Mouse (Mus musculus) heart, embryonic 11.5 days (tissue): Measurements from ENCODE around the gene Cyp51. TPM values are rescaled to one million over a fixed set of nuclear protein-coding genes. Genes with fewer than 3 reads are reported as not detected.

Source experiments
- ATAC-seq: fragments of 200-750 bp; cut with Nextera tagmentation; replicated peaks from 2 replicates; pipeline ENCODE4 v1.8.0; 2017; ENCODE audit warnings: moderate library complexity; ENCODE audit not compliant: insufficient number of reproducible peaks, low FRiP score, low TSS enrichment
- H3K27ac ChIP-seq: fragments of 300-500 bp; sonication (generic); 2 replicates; pipeline ENCODE4 v1.5.1; 2014; ENCODE audit warnings: mild to moderate bottlenecking, low read depth, low read length
- H3K27me3 ChIP-seq: fragments of 300-500 bp; sonication (generic); 2 replicates; pipeline ENCODE4 v1.6.1; 2014; ENCODE audit warnings: mild to moderate bottlenecking, low read length, mixed read lengths; ENCODE audit not compliant: control insufficient read depth, insufficient read depth
- H3K36me3 ChIP-seq: fragments of 300-500 bp; sonication (generic); 2 replicates; pipeline ENCODE4 v1.6.1; 2014; ENCODE audit warnings: mild to moderate bottlenecking, low read length, moderate library complexity, mixed read lengths; ENCODE audit not compliant: control insufficient read depth, insufficient read depth
- H3K4me1 ChIP-seq: fragments of 300-500 bp; sonication (generic); 2 replicates; pipeline ENCODE4 v1.6.1; 2014; ENCODE audit warnings: low read length; ENCODE audit not compliant: control insufficient read depth, insufficient read depth
- H3K4me2 ChIP-seq: fragments of 300-500 bp; sonication (generic); 2 replicates; pipeline ENCODE4 v1.6.1; 2014; ENCODE audit warnings: mild to moderate bottlenecking, moderate library complexity
- H3K4me3 ChIP-seq: fragments of 300-500 bp; sonication (generic); 2 replicates; pipeline ENCODE4 v1.5.1; 2014; ENCODE audit warnings: low read depth, low read length
- H3K9ac ChIP-seq: fragments of 300-500 bp; sonication (generic); 2 replicates; pipeline ENCODE4 v1.6.1; 2014; ENCODE audit warnings: mild to moderate bottlenecking, low read depth, low read length, moderate library complexity
- H3K9me3 ChIP-seq: fragments of 300-500 bp; sonication (generic); replicated peaks from 2 replicates; pipeline ENCODE4 v1.6.1; 2016; ENCODE audit warnings: low read length; ENCODE audit not compliant: control insufficient read depth
- WGBS: fragments of 180-500 bp; shearing (Covaris S2); extraction: QIAGEN DNeasy Blood & Tissue Kit; methylation state at CpG from one replicate; pipeline ENCODE4 v1.1.7; 2014; ENCODE audit not compliant: insufficient replicate concordance; 5-methylcytosine and 5-hydroxymethylcytosine counted together
- polyA plus RNA-seq: library from polyadenylated mRNA; unstranded; fragments of >200 nt; fragmentation: Nextera tagmentation; extraction: Ambion mirVana; gene quantifications from 2 replicates; pipeline ENCODE4 v1.2.1, GENCODE M21; 2014

The Cyp51 gene
- polyA plus RNA-seq, 1 experiment from 2014 or later: 54.7 TPM

DNA sequence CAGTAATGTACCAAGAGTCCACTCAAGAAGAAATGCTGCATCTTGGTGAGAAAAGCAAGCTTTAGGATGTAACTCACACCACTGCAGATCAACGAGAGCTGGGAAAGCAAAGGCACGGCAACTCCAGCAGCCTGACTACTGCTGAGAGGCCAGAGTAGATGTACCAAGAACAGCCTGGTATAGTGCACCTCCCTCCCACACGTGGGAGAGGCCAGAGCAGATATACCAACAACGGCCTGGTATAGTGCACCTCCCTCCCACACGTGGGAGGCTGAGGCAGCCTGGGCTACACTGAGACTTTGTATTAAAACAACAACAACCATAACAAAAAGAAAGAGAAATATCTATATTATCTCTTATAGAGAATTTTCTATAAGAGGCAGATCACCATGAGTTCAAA, 16.4 kb downstream of the Cyp51 start:
- no peak overlapping the region for H3K4me3 ChIP-seq
- peaks cover 27% of the 10 kb centered on the region for H3K36me3 ChIP-seq
- H3K27ac ChIP-seq: no peak overlapping the region
- WGBS: 84% methylated on average over 5 of the region's 5 CpGs
- no peaks in the 10 kb centered on the region for H3K4me1 ChIP-seq
- no peak overlapping the region for H3K4me2 ChIP-seq
- no peak for ATAC-seq
- H3K9me3 ChIP-seq: no peaks in the 10 kb centered on the region
- no peaks in the 10 kb centered on the region for H3K27me3 ChIP-seq
- no peak overlapping the region for H3K9ac ChIP-seq

DNA sequence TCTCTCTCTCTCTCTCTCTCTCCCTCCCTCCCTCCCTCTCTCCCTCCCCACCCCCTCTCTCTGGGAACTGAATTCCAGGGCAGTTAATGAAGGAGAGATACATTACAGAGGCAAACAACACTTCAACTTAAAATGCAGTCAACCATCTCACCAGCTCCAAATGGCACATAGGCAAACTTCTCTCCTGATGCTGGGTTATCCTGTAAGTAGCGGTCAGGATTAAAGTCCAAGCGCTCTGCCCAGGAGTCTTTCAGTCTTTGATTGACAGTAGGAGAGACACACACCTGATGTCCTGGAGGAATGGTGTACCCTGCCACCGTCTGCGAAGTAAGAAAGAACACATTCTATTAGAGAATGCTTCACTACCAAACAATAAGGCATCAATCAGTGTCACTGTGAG, 18.2 kb downstream of the Cyp51 start:
- Histone ChIP-seq H3K4me1 (no peaks in the 10 kb centered on the region), H3K27me3 (no peaks in the 10 kb centered on the region), H3K4me2 (no peak overlapping the region), H3K27ac (no peak overlapping the region), H3K36me3 (peaks cover 21% of the 10 kb centered on the region), H3K4me3 (no peak overlapping the region), H3K9ac (no peak overlapping the region), H3K9me3 (no peaks in the 10 kb centered on the region)
- no peak for ATAC-seq
- 93% methylated on average over 4 of the region's 4 CpGs for WGBS

DNA sequence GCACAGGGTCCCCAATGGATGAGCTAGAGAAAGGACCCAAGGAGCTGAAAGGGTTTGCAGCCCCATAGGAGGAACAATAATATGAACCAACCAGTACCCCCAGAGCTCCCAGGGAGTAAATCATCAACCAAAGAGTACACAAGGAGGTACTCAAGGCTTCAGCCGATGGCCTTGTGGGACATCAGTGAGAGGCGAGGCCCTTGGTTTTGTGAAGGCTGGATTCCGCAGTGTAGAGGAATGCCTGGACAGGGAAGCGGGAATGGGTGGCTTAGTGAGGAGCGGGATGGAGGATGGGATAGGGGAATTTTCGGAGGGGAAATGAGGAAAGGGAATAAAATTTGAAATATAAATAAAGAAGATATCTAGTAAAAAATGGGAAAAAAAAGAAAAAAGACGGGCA, 19.6 kb downstream of the Cyp51 start:
- H3K4me3 ChIP-seq: no peak overlapping the region
- 88% methylated on average over 7 of the region's 7 CpGs for WGBS
- H3K9ac ChIP-seq: no peak overlapping the region
- no peak overlapping the region for H3K27ac ChIP-seq
- no peak overlapping the region for H3K4me2 ChIP-seq
- ATAC-seq: no peak
- peaks cover 17% of the 10 kb centered on the region for H3K36me3 ChIP-seq
- no peaks in the 10 kb centered on the region for H3K9me3 ChIP-seq
- no peaks in the 10 kb centered on the region for H3K27me3 ChIP-seq
- no peaks in the 10 kb centered on the region for H3K4me1 ChIP-seq

DNA sequence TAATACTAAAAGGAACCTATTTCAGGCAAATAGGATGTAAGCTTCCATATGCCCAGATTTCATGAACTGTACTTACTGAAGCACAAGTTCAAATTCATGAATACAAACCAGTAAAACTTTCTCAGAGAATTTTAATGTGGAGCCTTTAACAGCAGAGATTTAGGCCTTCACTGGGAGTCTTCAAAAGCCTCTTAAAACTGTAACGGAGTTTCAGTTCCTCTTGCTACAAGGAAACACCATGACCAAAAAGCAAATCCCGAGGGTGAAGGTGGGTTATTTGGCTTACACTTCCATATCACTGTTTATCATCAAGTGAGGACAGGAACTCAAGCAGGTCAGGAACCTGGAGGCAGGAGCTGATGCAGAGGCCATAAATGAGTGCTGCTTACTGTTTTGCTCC, 23.0 kb downstream of the Cyp51 start:
- Histone ChIP-seq H3K4me2 (no peak overlapping the region), H3K36me3 (peaks cover 13% of the 10 kb centered on the region), H3K9ac (no peak overlapping the region), H3K27me3 (no peaks in the 10 kb centered on the region), H3K4me1 (no peaks in the 10 kb centered on the region), H3K27ac (no peak overlapping the region), H3K9me3 (no peaks in the 10 kb centered on the region), H3K4me3 (no peak overlapping the region)
- no peak for ATAC-seq
- WGBS: 86% methylated on average over 2 of the region's 2 CpGs

DNA sequence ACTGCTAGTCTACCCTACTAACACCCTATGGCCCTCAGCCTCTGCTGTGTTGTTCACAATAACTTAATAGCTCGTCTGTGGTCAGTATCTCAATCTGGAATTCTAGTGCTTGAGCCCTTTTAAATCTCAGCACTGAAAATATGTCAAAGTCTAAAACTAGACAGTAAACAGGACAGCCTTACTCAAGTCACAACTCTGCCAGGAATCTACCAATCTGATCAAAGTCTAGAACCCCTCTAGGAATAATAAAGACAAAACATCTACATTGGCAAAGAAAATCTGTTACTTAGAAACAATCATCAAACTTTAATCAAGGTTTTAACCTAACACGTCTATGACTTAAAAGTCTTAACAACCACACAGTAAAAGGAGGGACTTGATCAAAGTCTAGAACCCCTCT, 23.7 kb downstream of the Cyp51 start:
- Histone ChIP-seq H3K9ac (no peak overlapping the region), H3K36me3 (peaks cover 12% of the 10 kb centered on the region), H3K4me1 (no peaks in the 10 kb centered on the region), H3K4me3 (no peak overlapping the region), H3K27ac (no peak overlapping the region), H3K9me3 (no peaks in the 10 kb centered on the region), H3K4me2 (no peak overlapping the region), H3K27me3 (no peaks in the 10 kb centered on the region)
- WGBS: 81% methylated on average over 2 of the region's 2 CpGs
- ATAC-seq: no peak

DNA sequence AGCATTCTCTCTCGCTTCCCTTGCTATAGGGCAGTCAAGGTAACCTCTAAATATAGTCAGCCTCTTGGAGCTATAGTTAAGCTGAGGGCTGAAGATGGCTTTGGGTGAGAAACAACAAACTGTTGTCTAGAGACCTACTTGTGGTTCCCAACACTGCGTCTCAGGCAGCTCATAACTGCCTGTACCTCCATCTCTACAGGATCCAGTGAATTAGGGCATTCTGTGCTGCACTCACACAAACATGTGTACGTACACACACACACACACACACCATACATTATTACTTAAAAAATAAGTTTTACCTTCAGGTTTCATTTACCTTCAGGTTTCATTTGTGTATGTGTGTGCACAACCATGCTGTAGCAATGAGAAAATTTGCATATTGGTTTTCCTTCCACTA, 25.5 kb downstream of the Cyp51 start:
- Histone ChIP-seq H3K9me3 (no peaks in the 10 kb centered on the region), H3K9ac (no peak overlapping the region), H3K27me3 (no peaks in the 10 kb centered on the region), H3K4me2 (no peak overlapping the region), H3K36me3 (peaks cover 10% of the 10 kb centered on the region; the same call in 1 of the 2 replicates), H3K27ac (no peak overlapping the region), H3K4me1 (no peaks in the 10 kb centered on the region), H3K4me3 (no peak overlapping the region)
- WGBS: 87% methylated on average over 3 of the region's 3 CpGs
- no peak for ATAC-seq

DNA sequence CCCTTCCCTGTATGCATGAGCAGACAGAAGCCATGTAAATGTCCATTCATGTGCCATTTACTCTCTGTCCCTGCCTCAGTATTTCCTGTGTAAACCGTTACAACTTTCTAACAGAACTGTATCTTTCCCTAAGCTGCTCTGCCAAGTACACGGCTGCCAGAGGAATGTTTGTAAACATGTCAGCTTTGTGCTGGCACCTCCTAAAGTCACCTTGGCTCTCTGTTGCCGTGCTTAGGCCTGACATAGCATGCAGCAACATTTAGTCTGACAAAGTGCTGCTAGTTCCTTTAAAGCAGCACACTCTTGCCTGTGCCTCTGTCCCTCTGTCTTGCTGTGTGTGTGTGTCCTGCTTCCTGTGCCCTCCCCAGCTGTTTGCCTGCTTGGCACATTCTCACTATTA, 37.3 kb downstream of the Cyp51 start:
- Histone ChIP-seq H3K4me1 (no peaks in the 10 kb centered on the region), H3K9me3 (no peaks in the 10 kb centered on the region), H3K36me3 (peaks cover 43% of the 10 kb centered on the region), H3K4me2 (no peak overlapping the region), H3K27me3 (no peaks in the 10 kb centered on the region), H3K4me3 (no peak overlapping the region), H3K27ac (no peak overlapping the region), H3K9ac (no peak overlapping the region)
- 60% methylated on average over 3 of the region's 3 CpGs for WGBS
- no peak for ATAC-seq

DNA sequence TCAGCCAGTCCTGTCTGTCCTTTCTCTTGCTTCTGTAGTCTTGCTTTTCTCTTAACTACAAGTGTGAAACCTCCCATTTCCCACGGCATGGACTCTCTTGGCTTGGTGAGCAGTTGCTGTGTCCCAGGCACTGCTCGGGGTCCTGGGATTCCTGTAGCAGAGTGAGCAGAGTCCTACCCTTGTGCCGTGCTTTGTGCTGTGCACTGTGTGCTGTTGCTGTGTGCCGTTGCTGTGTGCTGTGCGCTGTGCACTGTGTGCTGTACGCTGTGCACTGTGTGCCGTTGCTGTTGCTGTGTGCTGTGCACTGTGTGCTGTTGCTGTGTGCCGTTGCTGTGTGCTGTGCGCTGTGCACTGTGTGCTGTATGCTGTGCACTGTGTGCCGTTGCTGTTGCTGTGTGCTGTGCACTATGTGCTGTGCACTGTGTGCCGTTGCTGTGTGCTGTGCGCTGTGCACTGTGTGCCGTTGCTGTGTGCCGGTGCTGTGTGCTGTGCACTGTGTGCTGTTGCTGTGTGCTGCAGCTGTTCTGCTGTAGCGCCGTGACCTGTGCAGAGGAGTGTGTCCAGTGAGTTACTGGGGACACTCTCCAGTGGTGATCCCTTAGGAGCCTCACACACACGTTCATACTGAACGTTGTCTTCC, 38.0 kb downstream of the Cyp51 start:
- no peaks in the 10 kb centered on the region for H3K9me3 ChIP-seq
- H3K4me2 ChIP-seq: no peak overlapping the region
- H3K9ac ChIP-seq: no peak overlapping the region
- no peak overlapping the region for H3K4me3 ChIP-seq
- H3K27ac ChIP-seq: no peak overlapping the region
- ATAC-seq: no peak
- 87% methylated on average over 18 of the region's 18 CpGs for WGBS
- H3K4me1 ChIP-seq: no peaks in the 10 kb centered on the region
- H3K36me3 ChIP-seq: peaks cover 46% of the 10 kb centered on the region
- no peaks in the 10 kb centered on the region for H3K27me3 ChIP-seq

DNA sequence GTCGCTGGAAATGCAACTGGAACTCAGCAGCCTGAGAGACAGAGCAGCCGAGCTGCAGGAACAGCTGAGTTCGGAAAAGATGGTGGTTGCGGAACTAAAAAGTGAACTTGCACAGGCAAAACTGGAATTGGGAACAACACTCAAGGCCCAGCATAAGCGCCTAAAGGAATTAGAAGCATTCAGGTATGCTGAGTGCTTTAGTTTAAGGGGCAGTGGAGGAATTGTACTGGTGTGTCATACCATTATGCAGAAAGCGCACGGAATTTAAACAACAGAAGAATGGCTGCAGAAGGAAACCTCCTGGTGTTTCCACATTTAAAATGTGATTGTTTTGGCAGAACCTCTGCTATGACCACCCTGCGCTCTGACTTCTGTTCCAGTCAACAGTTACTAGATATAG, 44.2 kb downstream of the Cyp51 start:
- WGBS: 94% methylated on average over 8 of the region's 8 CpGs
- Histone ChIP-seq H3K9ac (no peak overlapping the region), H3K36me3 (peaks cover 27% of the 10 kb centered on the region), H3K4me3 (no peak overlapping the region), H3K4me1 (no peaks in the 10 kb centered on the region), H3K4me2 (no peak overlapping the region), H3K27ac (no peak overlapping the region), H3K27me3 (no peaks in the 10 kb centered on the region), H3K9me3 (no peaks in the 10 kb centered on the region)
- ATAC-seq: no peak
